Mouse (Mus musculus): ENCODE results near the gene Izumo1. TPM values are rescaled to one million over a fixed set of nuclear protein-coding genes. Genes with fewer than 3 reads are reported as not detected.

Izumo1 gene
- total and polyA plus RNA-seq, 3 experiments: 0.17 to 0.44 (median 0.21) TPM

GRCm38 (mm10) chr7:45665303-45666138 is 43.9 kb downstream of the Izumo1 start:
- no peak for TF ChIP-seq HCFC1 (IDR thresholded peaks at IDR 0.05; ENCODE audit: low read depth, low read length)
- no peak for TF ChIP-seq ZC3H11A (IDR thresholded peaks at IDR 0.05; ENCODE audit: low read depth, low read length)
- TF ChIP-seq KAT2A (IDR thresholded peaks at IDR 0.05; ENCODE audit: insufficient replicate concordance, low read length): no peak
- TF ChIP-seq NELFE (IDR thresholded peaks at IDR 0.05; ENCODE audit: low read depth, low read length): no peak
- no peak for TF ChIP-seq MAZ (IDR thresholded peaks at IDR 0.05; ENCODE audit: low read depth, low read length)
- TF ChIP-seq USF1 (IDR thresholded peaks at IDR 0.05; ENCODE audit: low read depth, low read length): no peak
- TF ChIP-seq CHD2 (IDR thresholded peaks at IDR 0.05; ENCODE audit: low read length): no peak
- TF ChIP-seq SMC3 (IDR thresholded peaks at IDR 0.05; ENCODE audit: low read depth, low read length): no peak
- TF ChIP-seq ZNF384 (IDR thresholded peaks at IDR 0.05; ENCODE audit: low read depth, low read length): no peak
- no peak for TF ChIP-seq CHD1 (IDR thresholded peaks at IDR 0.05; ENCODE audit: low read depth, low read length)
- TF ChIP-seq E2F4 (IDR thresholded peaks at IDR 0.05; ENCODE audit: insufficient replicate concordance, low read depth, low read length): no peak
- TF ChIP-seq BHLHE40 (IDR thresholded peaks at IDR 0.05; ENCODE audit: low read depth, low read length): no peak
- no peak for TF ChIP-seq MXI1 (IDR thresholded peaks at IDR 0.05; ENCODE audit: low read depth, low read length)
- no peak for TF ChIP-seq TCF12 (IDR thresholded peaks at IDR 0.05; ENCODE audit: low read depth, low read length)
- TF ChIP-seq TBP (conservative IDR thresholded peaks at IDR 0.05; ENCODE audit: low read depth, low read length): no peak
- no peak for TF ChIP-seq MYC (IDR thresholded peaks at IDR 0.05; ENCODE audit: low read depth, low read length)
- no peak for TF ChIP-seq UBTF (IDR thresholded peaks at IDR 0.05; ENCODE audit: low read depth, low read length)
- TF ChIP-seq POLR2A (IDR thresholded peaks at IDR 0.05; ENCODE audit: low read depth, low read length): no peak
- no peak for TF ChIP-seq NRF1 (IDR thresholded peaks at IDR 0.05; ENCODE audit: low read depth, low read length)
- TF ChIP-seq SIN3A (IDR thresholded peaks at IDR 0.05; ENCODE audit: low read length): no peak
- H3K4me1 ChIP-seq (ENCODE audit: control insufficient read depth in 1 of 2, insufficient read depth in 2 of 2): peaks cover 0 to 5% of the 10 kb centered on the region in 2 experiments; a peak in 1 of 4 replicates
- no peaks in the 10 kb centered on the region for H3K36me3 ChIP-seq (replicated peaks in 1 of 2; ENCODE audit: control insufficient read depth in 1 of 2, insufficient read depth in 1 of 2, low read length in 1 of 2)
- H3K4me3 ChIP-seq (replicated peaks in 1 of 3; ENCODE audit: low read depth in 2 of 3, low read length in 2 of 3, poor library complexity in 1 of 3): no peak overlapping the region
- peaks cover 10% of the 10 kb centered on the region for H3K9me3 ChIP-seq (replicated peaks; ENCODE audit: low read length)
- H3K9ac ChIP-seq (ENCODE audit: insufficient read depth, low read depth): no peak overlapping the region
- no peak overlapping the region for H3K27ac ChIP-seq (ENCODE audit: insufficient read depth, low read depth)
- H3K79me2 ChIP-seq (replicated peaks; ENCODE audit: control insufficient read depth, extremely low read depth, insufficient read depth, poor library complexity, severe bottlenecking): no peaks in the 10 kb centered on the region
- in situ Hi-C loops (cut with MboI; ENCODE audit: low pct_ligation_motif_present, low pct_unique_long_range_greater_than_20kb, low sequenced_read_pairs) (no loop called here), dilution Hi-C loops (cut with MboI; ENCODE audit: extremely low pct_ligation_motif_present, extremely low pct_unique_long_range_greater_than_20kb, low sequenced_read_pairs) (no loop called here)
- no peak for DNase-seq (ENCODE audit: extremely low read depth)
- no peak overlapping the region for H3K4me2 ChIP-seq (ENCODE audit: insufficient read depth, low read depth, poor library complexity, severe bottlenecking)
- peaks cover 1% of the 10 kb centered on the region for H3K27me3 ChIP-seq (replicated peaks)

- no peak for DNase-seq (ENCODE audit: extremely low read depth)
- no peak within 1 kb of the TSS for H3K27ac ChIP-seq (ENCODE audit: insufficient read depth, low read depth)
- H3K9me3 ChIP-seq (replicated peaks; ENCODE audit: low read length): peaks cover 10% of the 10 kb centered on the region
- TF ChIP-seq SIN3A (IDR thresholded peaks at IDR 0.05; ENCODE audit: low read length) (no peak), RAD21 (IDR thresholded peaks at IDR 0.05; ENCODE audit: low read depth, low read length) (no peak), POLR2AphosphoS2 (IDR thresholded peaks at IDR 0.05; ENCODE audit: low read depth, low read length) (no peak), NELFE (IDR thresholded peaks at IDR 0.05; ENCODE audit: low read depth, low read length) (no peak), MYC (IDR thresholded peaks at IDR 0.05; ENCODE audit: low read depth, low read length) (no peak), HCFC1 (IDR thresholded peaks at IDR 0.05; ENCODE audit: low read depth, low read length) (no peak), EP300 (IDR thresholded peaks at IDR 0.05; ENCODE audit: low read length) (no peak), POLR2A (IDR thresholded peaks at IDR 0.05; ENCODE audit: low read depth, low read length) (no peak), MAX (IDR thresholded peaks at IDR 0.05; ENCODE audit: low read length) (no peak), MAZ (IDR thresholded peaks at IDR 0.05; ENCODE audit: low read depth, low read length) (no peak), BHLHE40 (IDR thresholded peaks at IDR 0.05; ENCODE audit: low read depth, low read length) (no peak), SMC3 (IDR thresholded peaks at IDR 0.05; ENCODE audit: low read depth, low read length) (no peak), ETS1 (conservative IDR thresholded peaks at IDR 0.05; ENCODE audit: low read depth, low read length) (no peak), USF2 (conservative IDR thresholded peaks at IDR 0.05; ENCODE audit: low read depth, low read length) (no peak), CHD1 (IDR thresholded peaks at IDR 0.05; ENCODE audit: low read depth, low read length) (no peak), NRF1 (IDR thresholded peaks at IDR 0.05; ENCODE audit: low read depth, low read length) (no peak), ZKSCAN1 (IDR thresholded peaks at IDR 0.05; ENCODE audit: borderline replicate concordance, low read depth, low read length) (no peak), ZC3H11A (IDR thresholded peaks at IDR 0.05; ENCODE audit: low read depth, low read length) (no peak)
- in situ Hi-C loops (cut with MboI; ENCODE audit: low pct_ligation_motif_present, low pct_unique_long_range_greater_than_20kb, low sequenced_read_pairs): no loop called here
- no peaks in the 10 kb centered on the region for H3K79me2 ChIP-seq (replicated peaks; ENCODE audit: control insufficient read depth, extremely low read depth, insufficient read depth, poor library complexity, severe bottlenecking)
- peaks cover 0 to 7% of the 10 kb centered on the region in 2 experiments; a peak in 1 of 4 replicates for H3K4me1 ChIP-seq (ENCODE audit: control insufficient read depth in 1 of 2, insufficient read depth in 2 of 2)
- H3K9ac ChIP-seq (ENCODE audit: insufficient read depth, low read depth): no peak within 1 kb of the TSS
- no peak within 1 kb of the TSS for H3K4me2 ChIP-seq (ENCODE audit: insufficient read depth, low read depth, poor library complexity, severe bottlenecking)
- no peaks in the 10 kb centered on the region for H3K36me3 ChIP-seq (replicated peaks in 1 of 2; ENCODE audit: control insufficient read depth in 1 of 2, insufficient read depth in 1 of 2, low read length in 1 of 2)
- H3K4me3 ChIP-seq (replicated peaks in 1 of 3; ENCODE audit: low read depth in 2 of 3, low read length in 2 of 3, poor library complexity in 1 of 3): no peak within 1 kb of the TSS
- dilution Hi-C loops (cut with MboI; ENCODE audit: extremely low pct_ligation_motif_present, extremely low pct_unique_long_range_greater_than_20kb, low sequenced_read_pairs): no loop called here
- peaks cover 1% of the 10 kb centered on the region for H3K27me3 ChIP-seq (replicated peaks)
These were observed 44.5 kb downstream of the Izumo1 start, which contains the start of gene Fut2 for GRCm38 (mm10) chr7:45666161-45666560. Gene Fut2, minus strand, starts transcription at chr7:45666394.

Data from CH12.LX (cell line).